Mouse (Mus musculus) kidney, embryonic 14.5 days (tissue): ENCODE data around the gene Ift57. TPM values are rescaled to one million over a fixed set of nuclear protein-coding genes. Genes with fewer than 3 reads are reported as not detected.

Experiments used
- ATAC-seq: fragments of 200-750 bp; cut with Nextera tagmentation; 2 replicates; pipeline ENCODE4 v1.8.0; 2017; ENCODE audit warnings: moderate number of reproducible peaks, mild to moderate bottlenecking, moderate TSS enrichment, moderate library complexity; ENCODE audit not compliant: low FRiP score, low TSS enrichment
- H3K27ac ChIP-seq: fragments of 300-500 bp; sonication (generic); 2 replicates; pipeline ENCODE4 v1.5.1; 2014; ENCODE audit warnings: low read depth, mild to moderate bottlenecking, low read length, moderate library complexity, mixed read lengths
- H3K27me3 ChIP-seq: fragments of 300-500 bp; sonication (generic); 2 replicates; pipeline ENCODE4 v1.6.1; 2014; ENCODE audit warnings: mild to moderate bottlenecking, low read length; ENCODE audit not compliant: control insufficient read depth, insufficient read depth
- H3K36me3 ChIP-seq: fragments of 300-500 bp; sonication (generic); 2 replicates; pipeline ENCODE4 v1.6.1; 2014; ENCODE audit warnings: low read length, mixed read lengths; ENCODE audit not compliant: control insufficient read depth, insufficient read depth
- H3K4me1 ChIP-seq: fragments of 300-500 bp; sonication (generic); 2 replicates; pipeline ENCODE4 v1.6.1; 2014; ENCODE audit warnings: low read length, mixed read lengths; ENCODE audit not compliant: control insufficient read depth, insufficient read depth
- H3K4me2 ChIP-seq: fragments of 300-500 bp; sonication (generic); replicated peaks from 2 replicates; pipeline ENCODE4 v1.6.1; 2014; ENCODE audit warnings: low read depth, mild to moderate bottlenecking, low read length
- H3K4me3 ChIP-seq: fragments of 300-500 bp; sonication (generic); 2 replicates; pipeline ENCODE4 v1.5.1; 2014; ENCODE audit warnings: mild to moderate bottlenecking, low read length
- H3K9ac ChIP-seq: fragments of 300-500 bp; sonication (generic); 2 replicates; pipeline ENCODE4 v1.6.1; 2014; ENCODE audit warnings: low read depth, mild to moderate bottlenecking, low read length, moderate library complexity
- H3K9me3 ChIP-seq: fragments of 300-500 bp; sonication (generic); 2 replicates; pipeline ENCODE4 v1.6.1; 2016; ENCODE audit warnings: low read length; ENCODE audit not compliant: control insufficient read depth
- WGBS: fragments of 180-500 bp; shearing (Covaris S2); extraction: QIAGEN DNeasy Blood & Tissue Kit; methylation state at CpG from one replicate; pipeline ENCODE4 v1.1.7; 2014; 5-methylcytosine and 5-hydroxymethylcytosine counted together
- polyA plus RNA-seq: library from polyadenylated mRNA; unstranded; fragments of >200 nt; fragmentation: Nextera tagmentation; extraction: Ambion mirVana; gene quantifications from 2 replicates; pipeline ENCODE4 v1.2.1, GENCODE M21; 2014

Ift57 gene
- polyA plus RNA-seq, 1 experiment from 2014 or later, result 31.2 TPM

GRCm38 (mm10) chr16:49803932-49804461, 105.0 kb downstream of the Ift57 start:
- H3K36me3 ChIP-seq, result no peaks in the 10 kb centered on the region
- ATAC-seq, result peak; percentile 61
- H3K4me1 ChIP-seq, result peaks cover 9% of the 10 kb centered on the region; the same call in 1 of the 2 replicates
- H3K4me2 ChIP-seq, result peak overlapping the region; percentile 54
- peak overlapping the region; percentile 31; the same call in 1 of the 2 replicates for H3K9ac ChIP-seq
- WGBS, result 3% methylated on average over 12 of the region's 12 CpGs
- H3K27me3 ChIP-seq, result no peaks in the 10 kb centered on the region; the same call in 1 of the 2 replicates
- H3K27ac ChIP-seq, result peak overlapping the region; percentile 4; the same call in 1 of the 2 replicates
- no peaks in the 10 kb centered on the region for H3K9me3 ChIP-seq
- H3K4me3 ChIP-seq, result peak overlapping the region; percentile 30

- peaks cover 9% of the 10 kb centered on the region; the same call in 1 of the 2 replicates for H3K4me1 ChIP-seq
- no peaks in the 10 kb centered on the region for H3K9me3 ChIP-seq
- no peak overlapping the region for H3K4me2 ChIP-seq
- H3K4me3 ChIP-seq, result no peak overlapping the region
- no peaks in the 10 kb centered on the region; the same call in 1 of the 2 replicates for H3K27me3 ChIP-seq
- no peak overlapping the region for H3K27ac ChIP-seq
- no peak overlapping the region for H3K9ac ChIP-seq
- WGBS, result 78% methylated on average over 10 of the region's 10 CpGs
- H3K36me3 ChIP-seq, result no peaks in the 10 kb centered on the region
- ATAC-seq, result no peak
These were observed 107.9 kb downstream of the Ift57 start for GRCm38 (mm10) chr16:49806920-49807319.

- H3K4me2 ChIP-seq, result no peak overlapping the region
- no peaks in the 10 kb centered on the region for H3K27me3 ChIP-seq
- H3K36me3 ChIP-seq, result no peaks in the 10 kb centered on the region
- no peak overlapping the region for H3K27ac ChIP-seq
- ATAC-seq, result no peak
- H3K9me3 ChIP-seq, result no peaks in the 10 kb centered on the region
- peaks cover 9% of the 10 kb centered on the region; the same call in 1 of the 2 replicates for H3K4me1 ChIP-seq
- no peak overlapping the region for H3K9ac ChIP-seq
- H3K4me3 ChIP-seq, result no peak overlapping the region
- WGBS, result 76% methylated on average over 7 of the region's 7 CpGs
These were observed 108.4 kb downstream of the Ift57 start for GRCm38 (mm10) chr16:49807419-49807841.

GRCm38 (mm10) chr16:49807862-49808430, 108.9 kb downstream of the Ift57 start:
- H3K4me3 ChIP-seq, result no peak overlapping the region
- H3K27ac ChIP-seq, result no peak overlapping the region
- H3K4me1 ChIP-seq, result peaks cover 9% of the 10 kb centered on the region; the same call in 1 of the 2 replicates
- H3K9me3 ChIP-seq, result no peaks in the 10 kb centered on the region
- no peak for ATAC-seq
- WGBS, result 93% methylated on average over 18 of the region's 18 CpGs
- H3K4me2 ChIP-seq, result no peak overlapping the region
- no peak overlapping the region for H3K9ac ChIP-seq
- H3K36me3 ChIP-seq, result no peaks in the 10 kb centered on the region
- H3K27me3 ChIP-seq, result no peaks in the 10 kb centered on the region

GRCm38 (mm10) chr16:49811897-49812296, 112.9 kb downstream of the Ift57 start:
- no peak for ATAC-seq
- Histone ChIP-seq H3K4me3 (no peak overlapping the region), H3K9ac (no peak overlapping the region), H3K9me3 (no peaks in the 10 kb centered on the region), H3K27me3 (no peaks in the 10 kb centered on the region), H3K4me1 (no peaks in the 10 kb centered on the region), H3K4me2 (no peak overlapping the region), H3K36me3 (no peaks in the 10 kb centered on the region), H3K27ac (no peak overlapping the region)
- WGBS, result 84% methylated on average over 2 of the region's 2 CpGs

- Histone ChIP-seq H3K27me3 (no peaks in the 10 kb centered on the region), H3K9me3 (no peaks in the 10 kb centered on the region), H3K4me1 (no peaks in the 10 kb centered on the region), H3K27ac (no peak overlapping the region), H3K4me3 (no peak overlapping the region), H3K4me2 (no peak overlapping the region), H3K36me3 (no peaks in the 10 kb centered on the region), H3K9ac (no peak overlapping the region)
- 73% methylated on average over 10 of the region's 10 CpGs for WGBS
- ATAC-seq, result no peak
These were observed 114.0 kb downstream of the Ift57 start for GRCm38 (mm10) chr16:49812821-49813616.

GRCm38 (mm10) chr16:49814419-49814818, 115.4 kb downstream of the Ift57 start:
- H3K36me3 ChIP-seq, result no peaks in the 10 kb centered on the region

More at GRCm38 (mm10) chr16:49814419-49814818, 115.4 kb downstream of the Ift57 start:
- Histone ChIP-seq H3K4me3 (no peak overlapping the region), H3K4me2 (no peak overlapping the region), H3K27me3 (no peaks in the 10 kb centered on the region), H3K4me1 (no peaks in the 10 kb centered on the region), H3K9me3 (no peaks in the 10 kb centered on the region), H3K27ac (no peak overlapping the region), H3K9ac (no peak overlapping the region)
- no peak for ATAC-seq
- 60% methylated on average over 4 of the region's 4 CpGs for WGBS
